Mouse (Mus musculus): Measurements from ENCODE around the gene Sf3b3.
"Not testable (repeated sequence)": the region's sequence is repeated elsewhere in the genome, so short reads cannot be mapped to it uniquely, and the experiment has no call there.

Gene Sf3b3

DNA sequence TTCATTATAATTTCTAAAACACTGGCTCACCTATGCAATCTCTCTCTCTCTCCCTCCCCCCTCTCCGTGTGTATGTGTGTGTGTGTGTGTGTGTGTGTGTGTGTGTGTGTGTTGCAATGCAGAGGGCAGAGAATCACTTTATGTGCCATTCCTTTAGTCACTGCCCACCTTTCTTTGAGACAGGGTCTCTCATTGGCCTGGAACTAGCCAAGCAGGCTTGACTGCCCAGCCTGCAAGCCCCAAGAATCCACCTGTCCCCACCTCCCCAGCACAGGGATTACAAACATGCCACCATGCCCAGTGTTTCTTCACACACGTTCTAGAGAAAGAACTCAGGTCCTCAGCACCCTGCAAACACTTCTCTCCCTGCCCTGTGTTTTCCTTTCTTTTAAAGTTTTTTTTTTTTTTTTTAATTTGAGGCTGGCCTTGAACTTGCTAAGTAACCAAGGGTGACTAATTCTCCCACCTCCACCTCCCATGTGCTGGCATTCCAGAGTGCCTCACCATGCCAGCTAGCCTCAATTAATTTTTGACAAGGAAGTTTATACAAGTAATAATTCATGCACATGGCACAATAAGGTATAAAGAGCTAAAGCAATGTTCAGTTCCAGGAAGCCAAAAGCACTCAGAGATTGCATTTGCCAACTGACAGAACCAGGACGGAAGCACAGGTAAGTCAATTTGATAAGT is 41.6 kb downstream of the Sf3b3 start:
- DNase-seq: no peak

DNA sequence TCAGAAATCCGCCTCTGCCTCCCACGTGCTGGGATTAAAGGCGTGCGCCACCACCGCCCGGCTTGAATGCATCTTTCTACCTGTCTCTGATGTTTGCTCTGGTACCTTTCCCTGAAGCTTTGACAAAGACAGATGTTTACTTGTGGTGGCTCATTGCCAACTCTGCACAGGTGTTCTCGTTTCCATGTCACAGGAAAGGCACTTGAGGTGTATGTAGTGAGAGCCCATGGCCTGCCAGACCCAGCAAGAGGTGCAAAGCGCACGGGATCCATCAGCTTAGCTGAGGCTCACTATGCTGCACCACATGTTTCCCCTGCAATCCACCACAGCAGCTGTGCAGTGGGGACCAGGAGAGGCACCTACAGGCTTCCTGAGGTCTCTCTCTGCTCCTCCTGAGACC is 42.7 kb downstream of the Sf3b3 start:
- no peak for DNase-seq

DNA sequence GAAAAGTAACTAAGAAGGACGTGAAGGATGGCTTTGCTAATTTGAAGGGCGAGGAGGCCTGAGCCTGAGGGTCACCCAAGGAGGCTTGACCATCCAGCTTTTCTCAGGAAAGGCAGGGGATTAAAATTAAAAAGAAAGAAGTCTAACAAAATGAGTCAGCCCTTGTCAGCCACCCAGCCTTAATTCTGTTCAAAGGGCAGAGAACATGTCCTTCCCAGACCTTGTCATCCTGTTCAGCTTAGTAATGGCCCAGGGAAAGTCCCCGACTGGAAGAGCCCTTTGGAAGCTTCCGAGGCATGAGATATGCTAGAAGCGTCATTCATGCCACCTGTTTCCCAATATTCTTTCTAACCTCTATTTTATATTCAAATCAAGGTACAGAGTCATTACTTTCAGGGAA is 43.6 kb downstream of the Sf3b3 start:
- no peak for DNase-seq

DNA sequence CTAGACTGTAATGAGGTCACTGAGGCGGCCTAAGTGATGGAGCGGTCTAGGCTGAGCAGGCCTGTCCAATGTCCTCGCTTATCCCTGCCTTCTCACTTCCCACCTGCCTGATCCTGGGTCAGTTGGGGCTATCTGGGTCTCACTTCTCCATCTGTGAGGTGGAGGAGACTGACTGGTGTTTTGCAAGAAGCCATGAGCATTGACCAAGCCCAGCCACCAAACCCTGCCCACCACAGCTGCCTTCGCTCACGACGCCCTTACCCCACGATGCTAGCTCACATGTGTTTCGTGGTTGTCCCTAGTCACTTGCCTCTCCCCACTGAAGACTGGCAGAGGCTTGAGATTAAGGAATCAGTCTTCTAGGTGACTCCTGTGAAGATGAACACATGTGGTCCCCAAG is 49.5 kb downstream of the Sf3b3 start:
- no peak for DNase-seq

DNA sequence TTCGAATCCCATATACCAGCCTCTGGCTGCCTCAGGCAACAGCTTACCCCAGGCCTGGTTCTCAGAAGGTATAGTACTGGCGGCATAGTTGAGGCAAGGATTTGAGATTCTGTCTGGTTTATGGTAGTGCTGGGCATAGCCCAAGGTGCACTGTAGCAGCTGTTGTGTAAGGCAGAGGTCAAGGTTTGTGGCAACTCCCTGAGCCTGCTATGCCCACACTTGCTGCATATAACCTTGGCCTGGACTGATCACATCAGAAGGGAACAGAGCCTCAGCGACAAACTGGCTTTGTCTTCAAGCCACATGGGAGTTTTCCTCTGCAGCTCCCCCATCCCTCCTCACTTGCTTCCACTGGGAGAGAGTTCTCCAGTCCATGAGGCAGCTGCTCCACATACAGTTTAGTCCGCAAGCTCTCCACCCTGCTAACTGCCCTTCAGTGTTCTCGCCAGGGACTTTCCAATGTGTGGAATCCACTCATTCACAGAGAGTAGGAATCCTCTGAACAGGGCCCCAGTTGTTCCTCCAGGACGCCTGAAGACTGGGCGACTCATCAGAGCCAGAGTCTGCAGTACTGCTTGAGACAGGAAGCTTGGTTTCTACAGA is 52.1 kb downstream of the Sf3b3 start:
- no peak for DNase-seq

DNA sequence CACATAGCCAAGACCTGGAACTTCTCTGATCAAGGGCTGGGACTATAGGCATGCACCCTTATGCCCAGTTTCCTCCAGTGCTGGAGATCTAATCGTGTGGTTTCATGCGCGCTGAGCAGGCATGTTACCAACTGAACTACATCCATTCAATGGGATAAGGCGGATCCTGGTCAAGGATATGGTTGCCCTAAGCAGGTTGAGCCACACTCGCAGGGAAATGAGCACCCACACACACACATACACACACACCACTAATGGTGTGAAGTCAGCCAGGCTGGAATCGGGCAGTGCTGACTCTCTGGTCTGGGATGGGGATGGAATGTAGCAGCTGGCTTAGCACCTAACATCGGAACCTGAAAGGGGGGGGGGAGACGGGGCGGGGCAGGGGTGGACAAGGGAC is 52.7 kb downstream of the Sf3b3 start:
- DNase-seq: no peak

DNA sequence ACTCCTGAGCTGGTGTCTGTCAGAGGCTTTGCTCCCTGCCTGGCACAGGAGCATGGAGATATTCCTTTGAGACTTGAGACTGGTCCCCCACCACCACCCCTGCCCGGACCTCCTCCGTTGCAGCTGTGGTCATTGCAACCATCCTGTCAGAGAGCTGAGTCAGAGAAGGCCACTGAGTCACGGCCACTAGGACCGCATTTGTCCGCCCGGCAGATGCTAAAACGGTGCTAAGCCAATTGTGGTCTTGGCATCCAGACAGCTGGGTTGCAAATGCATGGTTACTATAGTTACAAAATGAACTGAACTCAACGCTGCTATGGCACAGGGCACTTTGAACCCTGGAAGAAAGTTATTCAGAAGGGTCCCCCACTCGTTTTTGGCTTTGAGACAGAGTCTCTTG is 53.1 kb downstream of the Sf3b3 start:
- DNase-seq: peak; percentile 31

DNA sequence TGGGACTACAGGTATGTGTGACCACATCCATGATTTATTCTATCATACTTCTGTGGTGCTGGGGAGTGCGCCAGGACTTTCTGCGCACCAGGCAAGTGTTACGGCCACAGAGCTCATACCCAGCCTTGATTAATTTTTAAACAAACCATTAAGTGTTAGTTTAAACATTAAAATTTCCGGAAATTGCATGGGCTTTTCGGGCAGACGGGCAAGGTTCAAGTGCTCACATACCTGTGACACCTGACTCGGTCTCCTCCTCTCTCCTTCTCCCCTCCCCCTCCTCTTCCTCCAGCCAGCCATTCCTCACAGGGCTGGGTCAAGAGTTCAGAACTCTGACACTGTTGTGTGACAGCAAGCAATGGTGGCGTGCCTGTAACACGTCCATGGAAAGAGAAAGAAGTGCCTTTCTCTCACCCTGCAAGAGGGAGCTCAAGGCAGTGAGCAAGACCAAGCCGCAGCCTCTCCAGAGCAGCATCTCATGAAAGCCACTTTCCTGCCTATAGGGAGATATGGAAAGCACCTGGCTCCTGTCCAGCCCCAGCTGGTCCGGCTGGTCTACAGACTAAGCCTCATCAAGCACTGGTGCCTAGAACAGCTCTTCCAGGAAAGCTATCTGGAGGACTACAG is 53.9 kb downstream of the Sf3b3 start:
- DNase-seq: peak; percentile 29

DNA sequence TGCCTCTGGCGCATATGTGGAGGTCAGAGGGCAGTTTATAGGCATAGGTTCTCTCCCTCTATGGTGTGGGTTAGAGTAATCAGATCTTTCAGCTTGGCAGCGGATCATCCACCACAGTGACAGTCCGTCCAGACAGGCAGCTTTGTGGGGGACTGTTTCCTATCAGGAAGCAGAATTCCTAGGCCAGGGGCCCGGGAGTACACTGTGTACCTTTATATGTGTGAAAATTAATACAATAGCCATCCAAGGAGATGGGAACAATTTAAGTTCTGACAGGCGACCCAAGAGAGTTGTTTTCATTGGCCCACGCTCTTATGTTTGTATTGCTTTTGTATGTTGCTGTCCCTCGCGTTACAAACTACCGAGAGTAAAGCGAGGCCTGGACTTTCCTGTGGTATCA is 55.4 kb downstream of the Sf3b3 start:
- DNase-seq: no peak

DNA sequence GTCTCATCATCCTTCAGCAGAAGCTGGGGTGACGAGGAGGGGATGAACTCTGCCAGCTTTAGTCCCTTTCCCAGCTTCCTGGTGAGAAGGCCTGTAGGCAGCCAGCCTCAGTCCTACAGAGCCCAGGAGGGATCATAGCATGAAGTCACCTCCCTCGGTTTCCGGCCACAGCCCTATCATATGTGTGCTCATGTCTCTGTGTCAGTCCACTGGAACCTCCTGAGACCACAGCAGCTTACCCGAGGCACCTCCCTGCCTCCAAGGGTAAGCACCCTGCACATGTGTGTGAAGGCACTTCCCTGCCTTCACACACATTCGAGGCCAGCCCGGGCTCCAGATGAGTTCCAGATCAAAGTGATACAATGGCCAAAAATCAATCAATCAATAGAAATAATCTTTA is 56.3 kb downstream of the Sf3b3 start:
- DNase-seq: no peak

DNA sequence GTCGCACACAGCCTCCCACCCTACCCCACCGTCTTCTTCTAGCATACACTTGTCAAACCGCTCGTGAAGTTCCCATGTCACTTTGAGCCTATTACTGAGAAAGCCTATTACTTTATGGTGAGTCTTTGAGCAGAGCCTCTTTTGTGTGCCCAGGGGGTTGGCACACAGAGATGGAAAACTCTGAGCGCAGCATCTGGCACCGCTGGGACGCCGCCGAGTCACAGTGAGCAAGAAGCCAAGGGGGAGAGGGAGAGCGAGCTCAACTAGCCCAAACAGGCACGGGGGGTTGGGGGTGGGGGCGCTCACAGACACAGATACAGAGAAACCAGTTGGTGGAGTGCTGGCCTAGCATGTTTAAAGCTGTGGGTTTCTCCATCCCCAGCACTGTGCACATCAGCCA is 57.0 kb downstream of the Sf3b3 start:
- no peak for DNase-seq

DNA sequence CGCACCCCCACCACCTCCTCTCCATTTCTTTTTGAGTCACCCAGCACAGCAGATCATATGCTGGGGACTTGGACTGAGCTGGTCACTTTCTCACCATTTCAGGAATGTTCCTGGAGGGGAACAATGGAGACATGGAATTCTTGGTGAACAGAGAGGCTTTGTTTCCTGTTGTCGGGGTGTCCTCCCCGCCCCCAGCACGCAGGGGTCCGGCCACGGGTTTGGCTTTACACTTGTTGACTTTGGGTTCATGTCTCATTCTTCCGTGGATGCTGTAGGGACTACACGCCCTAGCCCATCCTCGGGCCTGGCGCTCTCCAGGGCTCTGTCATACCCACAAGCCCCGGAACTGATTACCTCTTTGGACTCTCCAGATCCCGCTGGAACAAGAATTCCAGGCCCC is 57.6 kb downstream of the Sf3b3 start:
- no peak for DNase-seq

DNA sequence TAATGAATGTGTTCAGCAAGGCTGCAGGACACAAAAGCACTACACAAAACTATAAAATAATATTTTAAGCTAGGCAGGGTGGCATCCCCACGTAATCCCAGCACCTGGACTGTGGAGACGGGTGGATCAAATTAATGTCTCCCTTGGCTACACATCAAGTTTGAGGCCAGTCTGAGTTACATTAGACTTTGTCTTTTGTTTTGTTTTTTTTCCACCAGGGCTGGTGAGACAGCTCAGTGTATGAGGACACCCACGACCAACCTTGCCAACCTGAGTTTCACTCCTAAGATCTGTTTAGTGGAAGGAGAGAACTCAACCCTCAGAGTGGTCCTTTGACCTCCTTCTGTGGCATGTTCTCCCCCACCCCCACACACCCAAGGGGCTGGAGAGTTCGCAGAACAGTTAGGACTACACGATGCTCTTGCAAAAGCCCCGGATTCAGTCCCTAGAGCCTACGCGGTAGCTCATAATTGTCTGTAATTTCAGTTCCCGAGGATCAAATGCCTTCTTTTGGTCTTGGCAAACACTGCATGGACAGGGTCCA is 59.1 kb downstream of the Sf3b3 start:
- DNase-seq: no peak

DNA sequence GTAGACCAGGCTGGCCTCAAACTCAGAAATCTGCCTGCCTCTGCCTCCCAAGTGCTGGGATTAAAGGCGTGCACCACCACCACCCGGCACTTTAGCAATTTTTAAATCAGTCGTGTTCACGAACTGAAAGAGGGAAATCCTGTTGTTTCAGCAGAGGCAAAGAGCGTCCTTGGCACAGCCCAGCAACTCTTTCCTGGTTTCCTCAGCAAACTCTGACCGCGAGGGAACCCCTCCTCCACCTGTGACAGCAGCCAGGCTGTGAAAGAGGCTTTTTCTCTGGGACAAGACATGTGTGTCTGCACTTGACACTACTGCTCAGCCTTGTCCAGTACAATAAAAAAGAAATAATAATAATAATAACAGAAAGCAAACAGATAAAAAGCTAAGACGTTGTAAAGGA is 59.7 kb downstream of the Sf3b3 start:
- no peak for DNase-seq

DNA sequence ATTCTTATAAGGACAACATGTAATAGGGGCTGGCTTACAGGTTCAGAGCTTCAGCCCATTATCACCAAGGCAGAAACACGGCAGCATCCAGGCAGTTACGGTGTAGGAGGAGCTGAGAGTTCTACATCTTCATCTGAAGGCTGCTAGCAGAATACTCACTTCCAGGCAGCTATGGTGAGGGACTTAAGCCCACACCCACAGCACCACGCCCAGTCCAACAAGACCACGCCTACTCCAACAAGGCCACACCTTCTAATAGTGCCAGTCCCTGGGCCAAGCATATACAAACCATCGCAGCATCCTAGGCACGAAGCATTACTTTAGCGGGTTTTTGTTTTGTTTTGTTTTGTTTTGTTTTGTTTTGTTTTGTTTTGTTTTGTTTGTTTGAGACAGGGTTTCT is 60.1 kb downstream of the Sf3b3 start:
- DNase-seq: not testable (repeated sequence)

DNA sequence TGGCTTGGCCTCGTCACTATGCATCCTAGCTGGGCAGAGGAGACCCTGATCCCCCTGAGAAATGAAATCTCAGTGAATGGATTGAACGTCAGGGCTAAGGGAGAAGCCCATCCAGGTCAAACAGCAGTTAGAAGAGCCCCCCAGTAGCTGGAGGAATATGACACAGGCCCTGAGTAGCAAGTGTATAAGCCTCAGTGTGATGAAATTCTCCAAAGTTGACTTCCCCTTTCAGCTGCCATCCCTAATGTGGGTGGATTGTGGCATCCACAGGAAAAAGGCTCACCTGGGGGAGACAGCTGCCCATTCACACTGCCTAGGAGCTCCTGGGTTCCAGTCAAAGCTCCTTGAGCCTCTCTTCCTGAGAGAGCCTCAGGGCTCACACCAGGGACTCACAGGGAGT is 61.2 kb downstream of the Sf3b3 start:
- DNase-seq: no peak

DNA sequence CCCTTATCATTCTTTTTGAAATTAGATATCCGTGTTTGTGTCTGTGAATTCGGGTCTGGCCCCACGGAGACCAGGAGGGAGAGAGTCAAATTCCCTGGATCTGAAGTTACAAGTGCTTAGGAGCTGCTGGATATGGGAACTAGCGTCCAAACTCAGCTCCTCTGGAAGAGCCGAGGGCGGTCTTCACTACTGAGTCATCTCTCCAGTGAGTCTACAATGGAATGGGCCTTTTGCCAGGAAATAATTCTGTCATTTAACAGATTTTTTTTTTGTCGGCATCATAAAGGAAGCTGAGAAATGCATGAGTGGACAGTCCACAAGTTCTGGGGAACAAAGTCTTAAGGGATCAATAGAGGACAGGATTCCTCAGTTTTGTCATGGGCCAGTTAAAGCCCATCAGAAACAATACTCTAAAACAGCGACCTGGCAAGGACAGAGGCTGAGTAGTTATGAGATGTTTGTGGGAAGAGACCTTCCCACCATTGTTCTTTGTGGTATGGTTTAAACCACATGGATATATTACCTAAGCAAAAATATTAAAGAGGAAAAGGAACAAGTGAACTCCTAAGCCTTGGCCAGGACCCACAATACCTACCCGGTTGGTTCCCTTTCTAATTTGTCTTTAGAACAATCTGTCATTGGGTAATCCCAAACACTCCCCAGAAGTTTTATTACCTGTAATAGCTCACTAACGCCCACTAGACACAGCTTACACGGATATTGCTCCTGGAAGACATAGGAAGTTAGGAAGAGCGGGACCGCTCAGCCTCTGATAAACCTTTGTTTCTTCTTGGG is 66.5 kb downstream of the Sf3b3 start:
- no peak for DNase-seq

DNA sequence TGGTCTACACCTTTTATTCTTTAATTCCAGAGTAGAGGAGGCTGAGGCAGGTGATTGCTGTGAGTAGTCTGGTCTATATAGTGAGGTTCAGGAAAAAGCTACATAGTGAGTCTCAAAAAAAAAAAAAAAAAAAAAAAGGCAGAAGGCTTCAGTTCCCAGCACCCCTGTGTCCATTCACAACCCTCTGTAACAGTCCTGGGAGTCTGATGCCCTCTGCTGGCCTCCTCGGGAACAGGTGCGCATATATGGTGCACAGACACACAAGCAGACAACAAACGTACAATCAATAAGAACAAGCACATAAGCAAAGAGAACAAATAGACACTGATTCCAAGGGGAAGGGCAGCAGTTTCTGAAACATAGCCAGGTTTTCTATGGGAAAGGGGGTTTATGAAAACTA is 70.3 kb downstream of the Sf3b3 start:
- no peak for DNase-seq

DNA sequence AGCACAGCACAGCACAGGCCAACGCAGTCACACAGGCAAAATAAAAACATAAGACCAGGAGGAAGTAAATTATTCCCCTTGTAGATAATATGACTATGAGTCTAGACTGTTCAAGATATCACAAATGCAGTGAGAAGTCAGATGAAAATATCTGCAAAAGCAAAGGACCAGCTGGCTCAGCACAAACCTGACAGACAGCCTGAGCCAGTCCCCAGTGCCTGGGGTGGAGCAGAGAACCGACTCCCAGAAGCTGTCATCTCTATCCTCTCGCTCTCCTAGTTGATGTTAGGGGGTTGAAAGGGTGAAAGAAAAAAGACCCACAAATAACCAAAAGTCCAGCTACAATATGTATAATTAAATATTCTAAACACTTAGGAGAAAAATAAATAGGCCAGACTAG is 70.9 kb downstream of the Sf3b3 start:
- no peak for DNase-seq

DNA sequence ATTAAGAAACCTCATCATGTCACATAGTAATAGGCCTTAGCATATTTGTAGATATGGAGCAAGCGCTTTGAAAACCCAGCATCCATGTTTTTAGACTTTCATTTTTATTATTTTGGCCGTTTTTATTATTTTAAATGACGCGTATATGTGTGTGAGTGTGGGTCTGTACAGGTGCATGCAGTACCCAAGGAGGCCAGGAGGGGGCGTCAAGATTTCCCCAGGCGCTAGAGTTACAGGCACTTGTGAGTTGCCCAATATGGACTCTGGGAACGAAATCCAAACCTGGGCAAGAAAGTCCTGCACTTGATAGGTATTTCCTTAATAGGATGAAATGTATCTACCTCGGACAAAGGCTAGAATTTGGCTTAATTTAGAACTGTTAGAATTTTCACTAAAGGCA is 71.3 kb downstream of the Sf3b3 start:
- DNase-seq: no peak

DNA sequence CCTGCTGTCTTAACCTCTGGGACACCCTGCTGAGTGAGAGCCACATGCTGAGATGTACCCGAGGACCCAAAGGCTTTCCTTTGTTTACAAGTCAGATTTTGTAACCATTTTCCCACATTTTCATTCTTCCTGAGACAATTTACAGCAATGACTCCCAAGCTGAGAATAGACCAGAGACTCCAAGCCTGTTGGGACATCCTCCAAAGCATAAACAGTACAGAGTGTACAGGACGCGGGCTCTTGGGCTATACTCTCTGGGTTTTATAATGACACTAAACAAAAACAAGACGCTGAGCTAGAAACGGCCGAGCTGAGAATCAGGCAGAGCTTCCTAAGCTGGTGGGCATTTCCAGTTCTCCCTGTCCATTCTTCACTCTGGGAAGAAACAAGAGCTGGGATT is 71.9 kb downstream of the Sf3b3 start:
- DNase-seq: no peak

DNA sequence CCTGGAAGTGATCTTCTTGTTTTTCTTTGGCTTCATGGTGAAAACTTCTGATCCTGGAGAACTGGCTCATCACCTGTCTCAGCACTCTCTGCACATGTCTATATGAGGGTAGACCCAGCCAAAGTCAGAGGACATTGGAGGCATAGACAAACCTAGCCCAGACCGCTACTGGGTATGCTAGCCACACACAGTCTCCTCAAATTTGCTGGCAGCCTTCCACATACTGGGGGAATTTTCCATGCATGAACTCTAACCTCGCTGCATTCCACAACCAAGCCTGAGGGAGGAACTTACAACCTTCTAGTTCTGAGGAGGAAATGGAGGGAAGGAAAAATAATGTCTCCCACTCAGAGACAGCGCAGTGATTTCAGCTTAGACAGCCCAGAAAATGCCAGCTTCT is 72.5 kb downstream of the Sf3b3 start:
- no peak for DNase-seq

DNA sequence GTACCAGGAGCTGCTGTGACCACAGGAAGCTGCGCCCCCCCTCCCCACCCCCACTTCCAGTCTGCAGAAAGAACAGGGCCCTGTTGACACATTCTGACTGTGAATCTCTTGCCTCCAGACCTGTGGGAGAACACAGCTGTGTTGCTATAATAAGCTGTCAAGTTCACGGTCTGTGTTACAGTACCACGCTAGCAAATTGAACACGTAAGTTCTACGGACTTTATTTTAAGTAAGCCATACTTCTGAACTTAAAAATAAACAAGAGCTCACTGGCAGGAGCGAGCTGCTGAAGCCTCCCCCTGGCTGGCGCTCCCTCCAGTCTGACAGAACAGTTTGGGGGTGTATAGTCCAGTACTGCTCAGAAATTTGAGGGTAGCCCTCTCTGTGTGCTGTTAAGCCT is 74.1 kb downstream of the Sf3b3 start:
- DNase-seq: peak; percentile 34

DNA sequence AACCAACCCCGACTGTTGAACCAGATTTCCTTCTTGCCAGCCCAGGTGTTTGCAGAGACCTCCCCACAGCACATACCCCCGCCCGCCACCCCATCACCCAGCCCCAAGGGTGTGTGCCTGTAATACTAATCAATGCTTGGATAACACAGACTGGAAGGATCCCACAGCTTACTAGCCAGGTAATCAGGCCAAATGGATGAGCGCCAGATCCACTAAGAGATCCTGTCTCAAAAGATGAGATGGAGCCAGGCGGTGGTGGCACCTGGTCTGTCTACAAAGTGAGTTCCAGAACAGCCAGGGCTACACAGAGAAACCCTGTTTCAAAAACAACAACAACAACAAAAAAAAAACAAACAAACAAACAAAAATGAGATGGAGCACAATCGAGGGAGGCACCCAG is 79.3 kb downstream of the Sf3b3 start:
- no peak for DNase-seq

Measured in right cerebral cortex, postnatal 25 days (tissue).